Mouse (Mus musculus): ENCODE results near the gene Mocs1. TPM values are rescaled to one million over a fixed set of nuclear protein-coding genes. Genes with fewer than 3 reads are reported as not detected.
"Not testable (repeated sequence)": the region's sequence is repeated elsewhere in the genome, so short reads cannot be mapped to it uniquely, and the experiment has no call there.

Gene Mocs1
- total RNA-seq, 4 experiments from 2014 or later = 17.6 to 26.4 (median 19.8) TPM

DNA sequence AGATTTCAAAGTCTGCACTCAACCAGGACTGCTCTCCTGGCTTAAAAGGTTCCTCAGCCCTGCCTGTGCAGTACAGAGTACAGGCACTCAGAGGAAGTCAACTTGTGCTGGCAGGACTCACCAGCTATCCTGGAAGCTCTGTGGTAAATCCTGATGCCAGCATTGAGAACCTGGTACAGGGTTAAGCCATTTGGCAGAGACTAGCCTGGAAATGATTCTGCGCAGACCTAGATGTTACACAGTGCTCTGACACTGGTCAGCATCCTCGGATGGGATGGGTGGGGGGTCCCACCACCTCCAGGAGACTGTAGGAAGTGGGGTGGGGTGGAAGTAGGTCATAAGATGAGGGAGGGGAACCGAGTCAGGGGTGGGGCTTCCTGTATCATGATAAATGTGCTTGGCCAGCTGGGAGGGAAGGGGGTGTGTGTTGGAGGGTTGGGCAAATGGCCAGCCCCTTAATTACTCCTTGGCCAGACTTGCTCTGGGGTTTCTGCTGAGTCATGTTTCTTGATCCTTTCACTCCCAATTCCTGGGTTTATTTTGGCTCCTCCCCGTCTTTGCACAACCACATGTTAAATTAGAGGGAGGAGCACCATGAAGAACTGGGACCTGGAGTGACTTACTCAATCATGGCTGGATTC, 4.0 kb downstream of the Mocs1 start:
- DNase-seq (ENCODE audit: low spot score in 2 of 2) = peak; percentile 33 to 35

GRCm38 (mm10) chr17:49433071-49433470, 4.9 kb downstream of the Mocs1 start:
- DNase-seq (ENCODE audit: low spot score in 2 of 2) = peak in 1 of 2 experiments; percentile 2

GRCm38 (mm10) chr17:49434236-49434635, 6.1 kb downstream of the Mocs1 start:
- DNase-seq (ENCODE audit: low spot score in 2 of 2) = peak in 1 of 2 experiments; percentile 1

DNA sequence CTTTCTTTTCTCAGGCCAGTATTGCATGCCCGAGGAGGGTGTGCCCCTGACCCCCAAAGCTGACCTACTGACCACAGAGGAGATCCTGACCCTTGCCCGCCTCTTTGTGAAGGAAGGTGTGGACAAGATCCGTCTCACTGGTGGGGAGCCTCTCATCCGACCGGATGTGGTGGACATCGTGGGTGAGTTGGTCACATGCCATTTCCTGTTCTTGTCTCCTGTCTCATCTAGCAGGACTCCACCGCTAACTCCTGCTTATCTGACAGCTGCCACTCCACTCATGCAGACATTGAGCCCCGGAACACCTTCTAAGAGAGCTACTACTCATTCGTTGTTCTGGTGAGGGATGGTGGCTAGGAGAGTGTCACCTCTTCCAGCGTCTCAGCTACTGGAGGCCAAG, 6.9 kb downstream of the Mocs1 start:
- DNase-seq (ENCODE audit: low spot score in 2 of 2) = peak in 1 of 2 experiments; percentile 2

- DNase-seq (ENCODE audit: low spot score in 2 of 2) = no peak
Measured at GRCm38 (mm10) chr17:49436631-49437030, 8.5 kb downstream of the Mocs1 start.

DNA sequence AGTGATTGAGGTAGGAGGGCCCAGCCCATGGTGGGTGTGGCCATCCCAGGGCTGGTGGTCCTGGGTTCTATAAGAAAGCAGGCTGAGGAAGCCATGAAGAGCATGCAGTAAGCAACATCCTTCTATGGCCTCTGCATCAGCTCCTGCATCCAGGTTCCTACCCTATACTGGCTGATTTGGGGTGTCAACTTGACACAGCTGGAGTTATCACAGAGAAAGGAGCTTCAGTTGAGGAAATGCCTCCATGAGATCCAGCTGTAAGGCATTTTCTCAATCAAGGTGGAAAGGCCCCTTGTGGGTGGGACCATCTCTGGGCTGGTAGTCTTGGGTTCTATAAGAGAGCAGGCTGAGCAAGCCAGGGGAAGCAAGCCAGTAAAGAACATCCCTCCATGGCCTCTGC, 9.1 kb downstream of the Mocs1 start:
- DNase-seq (ENCODE audit: low spot score in 2 of 2) = peak in 1 of 2 experiments; percentile 1

DNA sequence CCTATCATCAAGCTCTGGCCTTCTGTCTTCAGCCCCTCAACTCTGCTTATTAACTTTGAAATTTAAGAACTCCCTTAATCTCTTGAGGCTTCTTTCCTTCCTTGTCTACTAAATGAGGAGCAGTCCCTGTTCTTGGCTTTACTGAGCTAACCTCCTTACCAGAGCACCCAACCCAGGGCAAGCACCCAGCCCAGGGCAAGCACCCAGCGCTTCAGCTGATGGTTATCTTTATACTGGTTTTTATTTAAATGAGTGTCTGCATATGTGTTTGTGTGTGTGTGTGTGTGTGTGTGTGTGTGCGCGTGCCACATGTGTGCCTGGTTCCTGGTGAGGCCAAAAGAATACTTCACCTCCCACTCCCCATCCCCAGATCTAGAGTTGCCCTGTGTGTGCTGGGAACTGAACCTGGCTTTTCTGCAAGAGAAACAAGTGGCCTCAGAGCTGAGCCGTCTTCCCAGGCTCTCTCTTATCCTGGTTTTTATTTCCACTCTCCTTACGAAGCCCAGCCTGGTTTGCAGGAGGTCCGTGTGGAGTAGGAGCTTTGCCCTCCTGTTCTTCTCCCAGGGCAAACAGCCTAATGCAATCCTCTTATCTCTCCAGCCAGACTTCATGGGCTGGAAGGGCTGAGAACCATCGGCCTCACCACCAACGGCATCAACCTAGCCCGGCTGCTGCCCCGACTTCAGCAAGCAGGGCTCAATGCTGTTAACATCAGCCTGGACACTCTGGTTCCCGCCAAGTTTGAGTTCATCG, 10.8 kb downstream of the Mocs1 start:
- DNase-seq (ENCODE audit: low spot score in 2 of 2) = peak in 1 of 2 experiments; percentile 2

GRCm38 (mm10) chr17:49439706-49440105, 11.5 kb downstream of the Mocs1 start:
- no peak for DNase-seq (ENCODE audit: low spot score in 2 of 2)

DNA sequence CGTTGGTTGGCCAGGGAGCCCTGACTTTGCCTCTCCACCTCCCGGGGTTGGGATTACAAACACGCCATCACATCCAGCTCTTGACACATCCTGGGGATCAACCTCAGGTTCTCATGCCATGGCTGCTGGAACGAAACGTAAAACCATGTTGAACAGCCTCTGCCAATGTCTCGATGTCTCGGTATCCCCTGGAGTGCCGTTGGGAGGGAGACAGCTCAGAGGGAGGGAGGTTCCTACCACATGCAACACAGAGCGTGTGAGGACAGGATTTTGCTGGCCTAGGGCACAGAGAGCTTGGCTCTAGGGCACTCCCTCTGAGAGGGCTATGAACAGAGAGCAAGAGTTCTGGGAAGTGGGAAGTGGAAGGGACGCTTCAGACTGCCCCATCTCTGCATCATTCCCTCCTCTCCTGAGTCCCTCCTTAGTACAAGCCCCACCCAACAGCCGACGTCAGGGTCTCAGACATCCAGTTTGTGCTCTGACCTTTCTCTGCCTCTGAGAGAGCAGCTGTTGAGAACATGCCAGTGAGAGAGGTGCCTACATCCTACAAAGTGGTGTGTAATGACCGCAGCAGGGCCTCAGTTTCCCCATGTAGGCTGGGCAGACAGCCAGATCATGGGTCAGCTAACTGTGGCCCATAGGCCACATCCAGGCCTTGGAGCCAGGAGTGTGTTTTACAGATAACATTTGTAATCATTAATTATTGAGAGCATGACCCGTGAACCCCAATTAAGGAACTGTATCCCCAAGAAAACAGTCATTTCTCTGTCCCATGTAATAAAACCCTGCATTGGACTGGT, 12.4 kb downstream of the Mocs1 start:
- peak in 1 of 2 experiments; percentile 25 for DNase-seq (ENCODE audit: low spot score in 2 of 2)

DNA sequence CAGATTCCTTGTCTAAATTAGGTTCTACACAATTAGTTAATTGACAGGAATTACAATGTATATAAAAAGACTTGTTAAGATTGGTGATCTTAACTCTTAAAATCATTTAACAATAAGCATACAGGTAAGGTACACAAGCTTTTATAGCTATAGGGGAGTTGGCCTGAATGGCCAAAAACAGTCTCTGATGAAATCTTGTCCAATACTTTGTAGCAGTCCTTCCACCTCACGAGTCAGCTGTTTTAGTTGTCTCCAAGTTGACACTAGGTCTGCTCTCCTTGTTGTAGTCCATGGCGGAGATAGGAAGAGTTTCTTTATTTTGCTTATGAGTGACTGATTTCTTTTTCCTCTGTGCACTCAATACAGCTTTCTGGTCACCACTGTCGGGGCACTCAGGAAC, 14.7 kb downstream of the Mocs1 start:
- not testable (repeated sequence) for DNase-seq (ENCODE audit: low spot score in 2 of 2)

GRCm38 (mm10) chr17:49448570-49449229, 20.5 kb downstream of the Mocs1 start:
- DNase-seq (ENCODE audit: low spot score in 2 of 2) = no peak

- no peak for DNase-seq (ENCODE audit: low spot score in 2 of 2)
Measured at GRCm38 (mm10) chr17:49449230-49449608, 21.1 kb downstream of the Mocs1 start.

DNA sequence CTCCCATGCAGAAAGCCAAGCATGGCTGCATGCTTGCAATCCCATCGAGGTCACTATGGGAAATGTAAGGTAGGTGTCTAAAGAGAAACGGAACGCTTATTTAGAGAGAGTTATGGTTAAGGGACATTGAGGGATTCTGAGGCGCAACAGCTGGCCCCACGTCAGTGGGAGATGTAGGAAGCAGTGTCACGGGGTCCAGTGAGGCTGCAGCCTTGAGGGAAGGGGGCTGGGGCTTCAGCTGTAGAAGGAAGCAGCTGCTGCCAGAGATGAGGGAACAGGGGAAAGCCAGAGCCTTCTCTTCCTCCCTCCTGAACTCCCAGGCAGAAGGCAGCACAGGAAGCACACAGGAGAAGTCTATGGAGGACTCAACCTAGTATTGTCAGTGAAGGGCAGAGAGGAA, 22.8 kb downstream of the Mocs1 start:
- no peak for DNase-seq (ENCODE audit: low spot score in 2 of 2)

- DNase-seq (ENCODE audit: low spot score in 2 of 2) = no peak
Measured at GRCm38 (mm10) chr17:49456334-49456733, 28.2 kb downstream of the Mocs1 start.

DNA sequence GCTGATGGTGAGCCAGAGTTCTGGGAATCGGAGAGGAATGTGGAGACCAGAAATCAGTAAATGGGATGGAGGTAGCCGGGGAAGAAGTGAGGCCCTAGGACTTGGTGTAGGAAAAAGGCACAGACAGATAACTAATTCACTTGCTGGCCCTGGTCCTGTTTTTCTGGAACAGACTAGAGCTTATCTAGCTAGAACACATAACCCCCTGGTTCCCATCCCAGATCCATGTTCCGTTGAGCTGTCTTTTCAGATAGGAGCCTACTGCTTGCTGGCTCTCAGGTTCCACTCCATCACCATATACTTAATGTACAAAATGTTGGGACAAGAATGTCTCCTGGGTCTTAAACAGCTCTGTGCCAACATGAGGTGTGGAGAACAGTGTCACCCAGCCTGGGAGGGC, 29.7 kb downstream of the Mocs1 start:
- no peak for DNase-seq (ENCODE audit: low spot score in 2 of 2)

DNA sequence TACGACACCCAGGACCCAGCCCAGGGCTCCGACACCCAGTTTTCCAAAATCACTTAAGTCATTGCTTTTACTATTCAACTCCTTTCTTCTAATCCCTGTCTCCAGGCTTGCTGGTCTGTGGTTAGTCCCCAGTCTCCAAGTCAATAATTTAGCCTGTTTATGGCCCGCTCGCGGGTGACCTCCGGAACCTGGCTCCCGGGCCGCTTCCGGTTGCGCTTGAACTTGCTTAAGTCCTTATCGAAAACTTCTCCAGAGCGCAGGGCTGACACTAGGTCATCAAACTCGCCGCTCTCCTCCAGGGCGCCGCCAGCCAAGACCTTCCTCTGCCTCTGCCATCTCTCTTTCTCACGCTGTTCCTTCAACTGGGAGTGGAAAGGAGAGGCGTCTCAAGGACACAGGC, 30.2 kb downstream of the Mocs1 start:
- DNase-seq (ENCODE audit: low spot score in 2 of 2) = no peak

DNA sequence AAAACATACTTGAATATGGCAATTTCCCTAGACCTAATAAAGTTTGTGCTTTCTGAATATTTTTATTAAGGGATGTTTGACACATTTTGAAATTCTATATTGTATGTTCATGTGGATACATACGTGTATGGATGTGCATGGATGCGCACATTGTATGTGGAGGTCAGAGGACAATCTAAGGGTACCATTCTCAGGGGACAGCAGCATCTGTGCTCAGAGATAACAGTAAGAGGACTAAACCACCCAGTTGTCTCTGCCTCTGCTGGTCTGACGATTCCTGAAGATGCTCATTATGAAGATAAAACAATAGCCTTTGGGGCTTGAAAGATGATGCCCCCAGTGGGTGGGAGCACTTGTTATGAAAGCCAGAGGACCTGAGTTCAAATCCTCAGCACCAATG, 36.7 kb downstream of the Mocs1 start:
- no peak for DNase-seq (ENCODE audit: low spot score in 2 of 2)

- peak; percentile 71 to 74 for DNase-seq (ENCODE audit: low spot score in 2 of 2)
Measured at GRCm38 (mm10) chr17:49468223-49468622, 40.1 kb downstream of the Mocs1 start.

- DNase-seq (ENCODE audit: low spot score in 2 of 2) = no peak
Measured at GRCm38 (mm10) chr17:49472626-49473025, 44.5 kb downstream of the Mocs1 start.

GRCm38 (mm10) chr17:49474051-49474450, 45.9 kb downstream of the Mocs1 start:
- no peak for DNase-seq (ENCODE audit: low spot score in 2 of 2)

GRCm38 (mm10) chr17:49475174-49475573, 47.0 kb downstream of the Mocs1 start:
- no peak for DNase-seq (ENCODE audit: low spot score in 2 of 2)

DNA sequence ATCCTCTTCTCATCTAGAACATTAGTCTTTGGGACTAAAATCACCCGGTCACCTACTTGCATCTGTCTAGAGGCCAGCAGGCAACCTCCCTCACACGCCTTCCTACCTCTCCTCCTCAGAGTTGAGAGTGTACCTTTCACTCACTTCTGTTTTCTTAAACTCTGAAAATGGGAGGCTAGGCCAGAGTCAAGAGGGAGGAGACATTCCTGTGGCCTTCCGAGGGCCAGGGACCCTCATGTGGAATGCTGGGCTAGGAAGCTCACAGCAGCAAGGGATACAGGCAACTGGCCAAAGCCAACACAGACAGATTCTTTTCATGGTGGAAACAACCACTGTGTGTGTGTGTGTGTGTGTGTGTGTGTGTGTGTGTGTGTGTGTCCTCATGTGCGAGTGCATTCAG, 49.2 kb downstream of the Mocs1 start:
- DNase-seq (ENCODE audit: low spot score in 2 of 2) = no peak
